Mouse (Mus musculus): Measurements from ENCODE around the gene Zfp319. TPM values are rescaled to one million over a fixed set of nuclear protein-coding genes. Genes with fewer than 3 reads are reported as not detected.
A peak's percentile ranks its signal among the peaks of the same experiment; 100 is the strongest.

Zfp319 gene
- polyA plus RNA-seq, 1 experiment from 2014 or later = 9.6 TPM

GRCm38 (mm10) chr8:95293172-95293571 lies 38.6 kb downstream of the Zfp319 start:
- peak overlapping the region; percentile 51 for H3K4me2 ChIP-seq
- 56% methylated on average over 11 of the region's 11 CpGs for WGBS
- peak; percentile 62 for ATAC-seq (replicated peaks; ENCODE audit: low FRiP score)
- H3K27ac ChIP-seq = peak overlapping the region; percentile 84
- H3K36me3 ChIP-seq = no peaks in the 10 kb centered on the region
- H3K4me3 ChIP-seq (replicated peaks) = peak overlapping the region; percentile 25
- H3K4me1 ChIP-seq = peaks cover 17% of the 10 kb centered on the region
- no peaks in the 10 kb centered on the region for H3K9me3 ChIP-seq (replicated peaks)
- no peaks in the 10 kb centered on the region for H3K27me3 ChIP-seq
- H3K9ac ChIP-seq = no peak overlapping the region

GRCm38 (mm10) chr8:95289066-95289650 lies 42.6 kb downstream of the Zfp319 start:
- H3K36me3 ChIP-seq = no peaks in the 10 kb centered on the region
- H3K9me3 ChIP-seq (replicated peaks) = no peaks in the 10 kb centered on the region
- no peak overlapping the region for H3K27ac ChIP-seq
- no peaks in the 10 kb centered on the region for H3K27me3 ChIP-seq
- no peak overlapping the region for H3K4me2 ChIP-seq
- H3K4me3 ChIP-seq (replicated peaks) = no peak overlapping the region
- H3K9ac ChIP-seq = no peak overlapping the region
- peaks cover 13% of the 10 kb centered on the region for H3K4me1 ChIP-seq
- ATAC-seq (replicated peaks; ENCODE audit: low FRiP score) = no peak
- 62% methylated on average over 6 of the region's 6 CpGs for WGBS

GRCm38 (mm10) chr8:95281493-95281892 lies 50.3 kb downstream of the Zfp319 start:
- Histone ChIP-seq H3K9ac (no peak overlapping the region), H3K9me3 (replicated peaks) (no peaks in the 10 kb centered on the region), H3K27me3 (no peaks in the 10 kb centered on the region), H3K4me3 (replicated peaks) (no peak overlapping the region), H3K27ac (no peak overlapping the region), H3K4me1 (no peaks in the 10 kb centered on the region), H3K36me3 (no peaks in the 10 kb centered on the region), H3K4me2 (no peak overlapping the region)
- no peak for ATAC-seq (replicated peaks; ENCODE audit: low FRiP score)
- 66% methylated on average over 5 of the region's 5 CpGs for WGBS

Other genes starting within 250 kb of the Zfp319 start
- gene Kifc3, start 129.1 kb downstream of the Zfp319 start, polyA plus RNA-seq (2015; fragmentation: Nextera tagmentation; extraction: Ambion mirVana) = 28.7 and 28.8 TPM in 2 replicates
- 0.44 and 0.81 TPM in 2 replicates for gene Cngb1, start 25.4 kb downstream of the Zfp319 start, polyA plus RNA-seq (2015; fragmentation: Nextera tagmentation; extraction: Ambion mirVana)
- gene Tepp, start 21.4 kb downstream of the Zfp319 start, polyA plus RNA-seq (2015; fragmentation: Nextera tagmentation; extraction: Ambion mirVana) = 0.33 TPM in 1 of 2 replicates, not detected in the other
- 47.0 and 49.0 TPM in 2 replicates for gene Usb1, start 334 bp upstream of the Zfp319 start, polyA plus RNA-seq (2015; fragmentation: Nextera tagmentation; extraction: Ambion mirVana)
- gene Mmp15, start 20.3 kb upstream of the Zfp319 start, polyA plus RNA-seq (2015; fragmentation: Nextera tagmentation; extraction: Ambion mirVana) = 10.0 and 12.3 TPM in 2 replicates
- gene Cfap20, start 102.9 kb upstream of the Zfp319 start, polyA plus RNA-seq (2015; fragmentation: Nextera tagmentation; extraction: Ambion mirVana) = 138 and 139 TPM in 2 replicates
- 9.0 and 10.5 TPM in 2 replicates for gene Csnk2a2, start 158.1 kb upstream of the Zfp319 start, polyA plus RNA-seq (2015; fragmentation: Nextera tagmentation; extraction: Ambion mirVana)
- 0.59 and 0.83 TPM in 2 replicates for gene Ccdc113, start 202.1 kb upstream of the Zfp319 start, polyA plus RNA-seq (2015; fragmentation: Nextera tagmentation; extraction: Ambion mirVana)
- not detected in 2 replicates for gene Prss54, start 244.4 kb upstream of the Zfp319 start, polyA plus RNA-seq (2015; fragmentation: Nextera tagmentation; extraction: Ambion mirVana)